Mouse (Mus musculus): Measurements from ENCODE around the gene Uts2b.

Gene Uts2b

DNA sequence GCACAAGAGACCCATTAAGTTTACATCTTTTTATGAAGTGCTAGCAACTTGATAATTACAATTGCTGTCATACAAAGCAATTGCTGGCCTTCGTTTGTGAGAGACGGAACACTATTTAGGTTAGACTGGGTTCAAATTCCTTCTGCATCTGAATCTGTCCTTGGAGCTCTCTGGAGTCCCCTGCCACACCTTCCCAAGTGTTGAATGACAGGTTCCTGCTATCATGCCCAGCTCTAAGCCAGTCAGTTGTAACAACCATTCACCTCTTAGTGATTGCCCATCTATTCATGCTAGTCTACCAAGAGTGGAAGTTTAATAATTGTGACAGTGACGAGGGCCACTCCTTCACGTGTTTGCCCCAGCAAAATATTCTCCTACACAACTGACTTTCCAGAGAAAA, 12.2 kb upstream of the Uts2b start:
- in situ Hi-C loops (cut with MboI, MseI) = no loop called here

DNA sequence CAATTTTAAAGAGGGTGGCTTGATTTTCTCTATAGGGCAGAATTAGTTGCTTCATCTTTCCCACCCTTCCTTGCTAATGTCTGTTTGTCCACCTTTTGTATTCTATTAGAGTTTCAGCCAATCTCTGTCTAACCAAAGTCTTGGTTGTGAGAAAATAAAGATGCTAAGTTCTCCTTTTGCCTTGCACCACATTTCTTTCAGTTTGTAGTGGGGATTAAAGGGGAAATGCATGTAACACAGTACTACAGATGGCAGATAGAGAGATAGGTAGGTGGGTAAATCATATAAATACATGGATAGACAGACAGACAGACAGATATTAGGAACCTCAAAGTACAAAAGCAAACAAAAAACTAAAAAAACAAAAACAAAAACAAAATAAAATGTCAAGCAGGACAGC, 6.5 kb upstream of the Uts2b start:
- in situ Hi-C loops (cut with MboI, MseI) = no loop called here

DNA sequence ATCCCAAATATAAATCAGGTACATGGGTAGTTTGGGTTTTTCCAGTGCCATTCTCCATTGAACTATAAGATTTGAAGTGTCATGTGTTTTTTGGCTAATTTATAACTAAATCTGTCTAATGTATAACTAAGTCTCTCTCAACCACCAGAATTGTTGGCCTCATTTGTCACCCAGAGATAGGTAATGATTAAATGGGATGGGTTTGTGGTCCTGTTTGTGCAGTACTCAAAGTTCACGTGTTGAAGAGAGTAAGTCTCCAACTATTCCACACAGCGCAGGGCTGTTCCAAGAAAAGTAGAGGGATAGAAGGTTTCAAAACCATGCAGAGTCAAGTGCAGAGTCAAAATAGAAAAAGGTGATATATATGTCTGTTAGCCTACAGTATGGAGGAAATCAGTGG, 5.3 kb upstream of the Uts2b start:
- in situ Hi-C loops (cut with MboI, MseI) = no loop called here

DNA sequence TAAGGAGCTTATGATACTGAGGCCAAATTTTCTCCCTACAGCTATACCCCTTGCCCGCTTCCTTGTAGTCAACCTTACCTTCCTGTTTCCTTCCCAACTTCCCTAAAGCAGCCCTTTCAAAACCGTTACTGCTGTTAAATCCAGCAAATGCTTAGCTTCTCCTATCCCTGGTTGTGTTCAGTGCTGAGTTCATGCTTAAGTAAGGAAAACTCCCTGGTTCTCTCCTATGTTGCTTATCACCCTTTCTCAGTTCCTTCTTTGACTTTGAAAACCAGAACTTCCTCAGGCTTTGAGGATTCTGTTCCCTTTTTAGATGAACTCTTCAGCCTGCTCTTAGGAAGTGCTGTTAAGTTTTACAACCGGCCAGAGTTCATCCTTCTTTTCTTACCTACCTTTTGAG, 4.1 kb upstream of the Uts2b start:
- in situ Hi-C loops (cut with MboI, MseI) = no loop called here

DNA sequence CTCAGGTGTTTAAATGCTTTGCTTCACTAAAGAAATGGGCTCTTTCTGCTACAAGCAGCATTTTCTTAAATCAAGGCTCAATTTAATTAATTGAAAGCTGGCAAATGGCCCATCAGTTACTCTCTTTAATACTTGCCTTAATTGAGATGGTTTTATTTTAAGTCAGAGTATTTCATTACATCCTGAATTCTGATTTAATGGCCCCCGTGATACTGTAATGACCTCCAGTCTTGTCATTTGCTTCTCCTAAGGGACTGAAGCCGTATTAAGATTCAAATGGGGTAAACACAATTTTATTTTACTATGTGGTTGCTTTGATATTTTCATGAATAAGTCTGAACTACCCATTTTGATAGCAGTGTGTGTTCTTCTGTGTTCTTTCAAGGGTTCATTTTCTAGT, 661 bp upstream of the Uts2b start:
- in situ Hi-C loops (cut with MboI, MseI) = no loop called here

DNA sequence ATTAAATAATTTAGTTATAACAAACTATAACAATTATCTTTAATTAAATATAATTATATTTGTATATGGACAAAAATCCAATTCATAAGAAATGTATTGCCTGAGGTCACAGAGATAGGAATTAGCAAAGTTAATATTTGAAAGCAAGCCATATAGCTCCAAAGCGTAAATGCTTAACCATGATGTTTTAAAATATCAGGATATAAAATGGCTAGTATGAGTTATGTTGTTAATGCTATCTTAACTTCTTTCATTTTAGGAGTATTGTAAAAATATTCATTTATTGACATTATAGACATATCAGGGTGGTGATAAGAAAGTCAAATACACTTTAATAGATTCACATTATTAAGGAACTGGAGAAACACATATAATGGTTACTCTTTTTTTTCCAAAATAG, 10.0 kb downstream of the Uts2b start:
- in situ Hi-C loops (cut with MboI, MseI) = no loop called here

DNA sequence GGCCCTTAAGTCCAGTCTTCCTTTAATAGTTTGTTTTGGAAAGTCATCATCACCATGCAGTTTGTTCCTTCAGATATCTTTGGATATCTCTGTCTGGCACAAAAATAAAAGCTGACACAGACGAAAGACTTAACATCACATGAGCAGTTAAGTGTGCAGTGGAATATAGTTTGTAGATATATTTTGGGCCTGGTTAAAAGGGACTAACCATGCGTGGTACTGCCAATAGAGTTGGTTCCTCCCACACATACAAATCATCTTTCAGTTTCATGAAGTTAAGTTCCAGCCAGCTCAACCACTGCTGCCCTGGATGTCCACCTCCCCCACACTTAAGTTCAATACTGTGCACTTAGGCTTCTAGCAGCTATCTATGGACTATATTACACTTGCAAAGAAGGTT, 15.6 kb downstream of the Uts2b start:
- in situ Hi-C loops (cut with MboI, MseI) = loop anchor here in 1 of 2 experiments (5.0 kb wide), 1 partner anchor 43 kb away; no protein-coding TSS in a partner anchor

DNA sequence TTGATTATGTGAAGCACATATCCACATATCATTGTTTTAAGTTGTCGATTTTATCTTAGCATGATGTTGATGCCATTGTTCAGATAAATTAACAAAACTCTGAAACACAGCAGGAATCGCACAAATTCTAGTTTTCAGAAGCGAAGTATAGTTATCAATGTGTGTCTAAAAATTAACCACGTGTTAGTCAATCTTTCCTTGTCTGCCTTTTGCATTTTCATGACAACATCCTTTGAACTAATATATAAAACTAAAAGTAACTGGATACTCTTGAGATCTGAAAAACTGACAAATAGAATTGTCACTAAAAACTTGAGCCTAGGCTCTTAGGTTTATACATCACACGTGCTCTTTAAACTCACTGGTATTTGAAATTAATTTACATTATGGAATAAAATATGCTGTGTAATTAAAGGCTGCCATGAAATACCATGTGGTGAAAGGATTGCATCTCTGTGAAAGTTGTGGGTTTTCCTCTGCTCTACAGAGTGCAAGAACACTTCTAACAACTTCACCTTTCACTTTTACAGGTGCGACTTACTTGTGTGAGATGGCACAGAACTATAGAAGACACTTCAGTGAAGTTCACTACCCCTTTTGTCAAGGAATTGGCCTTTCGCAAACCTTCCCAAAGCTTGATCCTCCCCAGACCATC, 20.0 kb downstream of the Uts2b start:
- in situ Hi-C loops (cut with MboI, MseI) = loop anchor here (5.0 to 25.0 kb wide), 3 partner anchors 37 to 763 kb away; partner anchors contain the start of genes Ccdc50 (in 1 of the 2) and Il1rap (in 1 of the 2)

DNA sequence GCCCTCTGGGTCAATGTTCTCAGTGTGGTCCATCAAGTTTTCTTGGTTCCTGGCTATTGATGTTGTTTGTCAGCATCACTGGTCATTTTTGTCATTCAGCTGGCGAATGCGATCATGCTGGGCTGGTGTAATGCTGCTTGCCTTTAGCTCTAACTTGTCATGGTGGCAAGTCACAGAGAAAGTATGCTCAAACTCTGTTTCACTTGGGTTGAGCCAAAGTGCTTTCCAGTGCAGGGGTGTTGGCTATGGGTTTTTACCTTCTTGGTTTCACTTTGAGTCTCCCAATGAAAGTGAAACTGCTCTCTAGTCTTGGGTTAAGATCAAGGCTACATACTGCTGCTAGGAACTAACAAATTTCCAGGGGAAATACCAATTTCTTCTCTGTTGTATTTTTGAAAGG, 20.8 kb downstream of the Uts2b start:
- in situ Hi-C loops (cut with MboI, MseI) = loop anchor here (5.0 to 25.0 kb wide), 2 partner anchors 38 to 762 kb away; partner anchors contain the start of genes Ccdc50 (in 1 of the 2) and Il1rap (in 1 of the 2)

DNA sequence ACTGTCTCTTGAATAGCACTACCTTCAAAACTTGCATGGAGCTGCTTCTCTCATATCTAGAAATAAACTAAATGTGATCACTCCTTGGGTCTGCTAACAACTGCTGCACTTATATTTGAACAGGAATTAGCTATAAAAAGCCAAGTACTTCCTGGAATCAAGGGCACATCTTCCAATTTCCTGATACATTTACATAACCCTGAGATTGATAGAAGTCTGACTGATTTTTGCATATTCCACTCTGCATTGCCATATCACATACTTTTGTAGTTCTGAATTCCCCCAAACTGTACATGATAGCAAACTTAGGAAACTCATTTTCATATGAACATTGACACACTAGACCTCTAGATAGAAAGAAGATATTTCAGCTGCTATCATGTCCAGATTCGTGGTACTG, 21.7 kb downstream of the Uts2b start:
- in situ Hi-C loops (cut with MboI, MseI) = loop anchor here (5.0 to 25.0 kb wide), 2 partner anchors 39 to 761 kb away; partner anchors contain the start of genes Ccdc50 (in 1 of the 2) and Il1rap (in 1 of the 2)

DNA sequence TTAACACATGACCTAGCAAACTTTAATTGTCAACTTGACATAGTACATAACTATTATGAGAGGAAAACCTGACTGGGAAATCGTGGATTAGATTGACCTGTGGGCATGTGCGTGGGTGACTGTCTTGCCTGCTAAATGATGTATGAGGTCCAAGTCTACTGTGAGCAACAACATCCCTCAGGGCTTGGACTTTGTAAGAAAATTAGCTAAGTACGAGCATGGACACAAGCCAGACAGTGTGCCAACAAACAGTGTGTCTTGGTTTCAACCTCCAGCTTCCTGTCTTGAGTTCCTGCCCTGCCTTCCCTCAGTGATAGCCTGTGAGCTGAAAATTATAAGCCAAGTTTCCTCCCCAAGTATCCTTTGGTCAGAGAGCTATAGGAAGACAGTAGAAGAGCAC, 22.5 kb downstream of the Uts2b start:
- in situ Hi-C loops (cut with MboI, MseI) = loop anchor here (5.0 to 25.0 kb wide), 2 partner anchors 40 to 760 kb away; partner anchors contain the start of genes Ccdc50 (in 1 of the 2) and Il1rap (in 1 of the 2)

DNA sequence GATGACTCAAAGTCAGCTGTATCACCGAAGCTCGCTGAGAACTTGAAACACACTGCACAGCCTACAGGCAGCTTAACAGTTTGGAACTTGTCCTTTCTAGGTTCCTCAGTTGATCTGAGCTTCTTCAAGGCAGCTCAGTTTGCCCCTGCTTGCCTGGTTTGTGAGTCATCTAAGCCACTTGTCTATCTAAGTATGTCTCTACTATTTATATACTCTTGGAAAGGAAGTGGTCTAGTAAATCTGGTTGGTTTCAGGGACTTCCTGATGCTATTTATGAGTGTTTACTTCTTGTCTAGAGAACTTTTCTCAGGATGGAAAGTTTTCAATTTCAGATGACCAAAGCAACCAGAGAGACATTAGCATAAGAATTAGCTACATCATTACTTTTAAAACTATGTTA, 43.6 kb downstream of the Uts2b start:
- in situ Hi-C loops (cut with MboI, MseI) = loop anchor here in 1 of 2 experiments (25.0 kb wide), 1 partner anchor 739 kb away; the partner anchor contains the start of gene Il1rap

DNA sequence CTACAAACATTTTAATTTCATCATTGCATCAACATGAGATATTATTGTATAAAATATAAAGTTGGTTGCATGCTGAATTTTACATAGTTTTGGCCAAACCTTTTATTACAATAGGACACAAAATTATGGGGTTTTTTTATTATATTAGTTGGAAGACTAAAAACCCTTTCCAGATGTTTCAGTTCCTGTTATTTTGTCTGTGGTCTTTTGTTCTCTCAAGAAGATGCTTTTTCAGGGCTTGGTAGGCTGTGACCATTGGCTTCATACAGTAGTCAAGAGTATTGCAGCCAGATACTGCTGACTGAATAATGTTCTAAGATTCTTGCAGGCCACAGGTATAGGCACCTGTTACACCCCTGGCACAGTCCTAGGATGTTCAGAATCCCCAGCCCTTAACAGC, 48.0 kb downstream of the Uts2b start:
- in situ Hi-C loops (cut with MboI, MseI) = loop anchor here in 1 of 2 experiments (25.0 kb wide), 1 partner anchor 1165 kb away; no protein-coding TSS in a partner anchor

DNA sequence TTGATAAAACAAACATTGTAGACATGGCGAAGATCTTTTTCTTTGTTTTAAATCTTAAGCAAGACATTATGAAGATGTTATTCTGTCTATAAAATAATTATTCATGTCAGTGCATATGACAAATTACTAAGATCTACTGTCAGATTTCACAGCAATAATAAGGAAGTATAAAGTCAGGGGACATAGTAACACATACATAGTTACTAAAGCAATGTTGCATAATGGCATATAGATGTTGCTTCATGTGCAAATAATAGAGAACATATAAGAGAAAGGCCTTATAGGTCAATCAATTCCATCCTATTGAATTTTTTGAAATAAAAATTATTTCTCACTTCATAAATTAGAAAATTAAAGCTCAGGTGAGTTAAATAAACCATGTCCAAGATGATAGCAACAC, 50.9 kb downstream of the Uts2b start:
- in situ Hi-C loops (cut with MboI, MseI) = loop anchor here (10.0 to 25.0 kb wide), 2 partner anchors 1168 to 1964 kb away; no protein-coding TSS in a partner anchor

DNA sequence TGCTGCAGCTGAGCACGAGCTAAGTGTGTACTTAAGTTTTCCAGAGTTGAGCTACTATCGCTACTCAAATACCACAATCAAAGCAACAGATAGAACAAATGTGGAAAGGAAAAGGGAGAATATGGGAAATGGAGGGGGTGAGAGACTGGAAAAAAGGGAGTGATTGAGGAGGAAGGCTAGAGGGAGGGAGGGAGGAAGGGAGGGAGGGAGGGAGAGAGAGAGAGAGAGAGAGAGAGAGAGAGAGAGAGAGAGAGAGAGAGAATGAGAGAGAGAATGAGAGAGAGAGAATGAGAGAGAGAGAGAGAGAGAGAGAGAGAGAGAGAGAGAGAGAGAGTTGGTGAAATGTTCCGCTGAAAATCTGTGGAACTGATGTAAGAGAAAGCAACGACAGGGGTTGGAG, 62.9 kb downstream of the Uts2b start, which contains the start of gene Ostn:
Ostn (plus strand) TSS at position 301 of the 400 bp plus-strand sequence.
- in situ Hi-C loops (cut with MboI, MseI) = loop anchor here (5.0 to 25.0 kb wide), 2 partner anchors 55 to 1180 kb away; no protein-coding TSS in a partner anchor

Data from T-helper 17 cell (primary cell).